Comparison of ENCODE assay signal across 7 mouse cellular contexts in the genomic region with DNA sequence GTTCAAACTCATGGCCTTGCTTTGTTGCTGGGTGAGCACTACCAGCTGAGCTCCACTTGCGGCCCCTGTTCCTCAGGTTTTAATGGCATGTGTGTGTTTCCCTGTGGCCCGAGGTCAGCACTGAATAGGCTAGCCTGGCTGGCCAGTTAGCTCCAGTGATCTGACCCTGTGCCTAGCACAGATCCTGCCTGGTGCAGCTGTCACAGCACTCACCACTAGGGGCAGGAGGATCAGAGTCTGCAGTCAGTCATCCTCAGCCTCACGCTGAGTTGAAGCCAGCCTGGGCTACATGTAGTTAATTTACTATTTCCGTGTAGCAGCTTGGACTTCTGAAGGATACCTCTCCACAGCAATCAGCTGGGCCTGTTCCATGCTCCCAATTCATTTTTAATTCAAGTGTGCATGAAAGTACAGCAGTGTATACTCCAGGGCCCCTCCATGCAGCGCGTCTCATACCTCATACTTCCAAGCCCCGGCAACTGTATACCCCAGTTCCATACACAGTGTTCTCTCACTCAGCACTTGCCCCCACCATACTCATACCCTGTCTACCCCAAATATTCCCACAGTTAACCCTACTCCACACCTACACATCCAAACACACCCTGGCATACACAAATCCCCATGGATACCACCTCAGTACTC. TPM values are rescaled to one million over a fixed set of nuclear protein-coding genes. Genes with fewer than 3 reads are reported as not detected.
DNase-seq lines count a peak whose midpoint lies in the region; ATAC-seq and TF ChIP-seq lines count a peak whose summit lies in the region.

No protein-coding gene starts in this region.

- no peak overlapping the region for H3K27ac ChIP-seq in thymus, adult 2 months (ENCODE audit: control insufficient read depth, insufficient read depth, low read length)
- peak overlapping the region; percentile 74 for H3K27ac ChIP-seq in heart, postnatal 0 days (ENCODE audit: low read depth)
- H3K27ac ChIP-seq in limb, embryonic 11.5 days (replicated peaks; ENCODE audit: low read depth, low read length), result no peak overlapping the region
- H3K27ac ChIP-seq in neural tube, embryonic 15.5 days (replicated peaks), result no peak overlapping the region

- ATAC-seq in common myeloid progenitor, adult 5-6 weeks (replicated peaks; ENCODE audit: low read depth, poor library complexity, severe bottlenecking), result peak; percentile 28; the same call in 1 of the 2 replicates
- ATAC-seq in heart, postnatal 0 days (ENCODE audit: insufficient read depth, low read depth), result peak; percentile 41; the same call in 1 of the 2 replicates
- 0 out of 2 replicates have a peak, but pooled peaks have one; percentile 70 for ATAC-seq in limb, embryonic 11.5 days (ENCODE audit: insufficient number of reproducible peaks, low FRiP score, low TSS enrichment, low read depth)
- no peak for ATAC-seq in neural tube, embryonic 15.5 days (ENCODE audit: low FRiP score)

- WGBS in thymus, adult 2 months, result 79% methylated on average over 7 of the region's 7 CpGs
- WGBS in heart, postnatal 0 days, result 67% methylated on average over 7 of the region's 7 CpGs
- WGBS in limb, embryonic 11.5 days, result 71% methylated on average over 7 of the region's 7 CpGs
- 59% methylated on average over 7 of the region's 7 CpGs for WGBS in neural tube, embryonic 15.5 days

- H3K9me3 ChIP-seq in heart, postnatal 0 days (replicated peaks; ENCODE audit: control insufficient read depth, low read length), result no peaks in the 10 kb centered on the region
- H3K9me3 ChIP-seq in limb, embryonic 11.5 days (ENCODE audit: control insufficient read depth, low read length), result no peaks in the 10 kb centered on the region
- no peaks in the 10 kb centered on the region for H3K9me3 ChIP-seq in neural tube, embryonic 15.5 days (replicated peaks)

- no peaks in the 10 kb centered on the region for H3K27me3 ChIP-seq in thymus, adult 2 months (ENCODE audit: control insufficient read depth, insufficient read depth, low read length)
- H3K27me3 ChIP-seq in heart, postnatal 0 days (ENCODE audit: control insufficient read depth, insufficient read depth, low read length), result no peaks in the 10 kb centered on the region
- H3K27me3 ChIP-seq in limb, embryonic 11.5 days (ENCODE audit: control insufficient read depth, insufficient read depth, low read length), result no peaks in the 10 kb centered on the region
- H3K27me3 ChIP-seq in neural tube, embryonic 15.5 days (replicated peaks), result no peaks in the 10 kb centered on the region

- TF ChIP-seq POLR2A in thymus, adult 2 months (IDR thresholded peaks at IDR 0.05; ENCODE audit: control insufficient read depth, extremely low read depth, insufficient read depth, low read length, poor library complexity), result no peak

- peaks cover 24% of the 10 kb centered on the region for H3K4me1 ChIP-seq in thymus, adult 2 months (replicated peaks; ENCODE audit: control insufficient read depth, insufficient read depth, low read length)
- peaks cover 80% of the 10 kb centered on the region for H3K4me1 ChIP-seq in heart, postnatal 0 days (ENCODE audit: control insufficient read depth, insufficient read depth)
- no peaks in the 10 kb centered on the region for H3K4me1 ChIP-seq in limb, embryonic 11.5 days (ENCODE audit: control insufficient read depth, insufficient read depth, low read length)
- H3K4me1 ChIP-seq in neural tube, embryonic 15.5 days, result peaks cover 18% of the 10 kb centered on the region

- TF ChIP-seq CTCF in thymus, adult 2 months (IDR thresholded peaks at IDR 0.05; ENCODE audit: borderline replicate concordance, control insufficient read depth, extremely low read depth, insufficient read depth, low read length, poor library complexity), result peak; percentile 79
- TF ChIP-seq CTCF in heart, postnatal 0 days (IDR thresholded peaks at IDR 0.05; ENCODE audit: low read depth), result peak; percentile 69

- DNase-seq in thymus, adult 2 months, result peak; percentile 40
- DNase-seq in thymus, adult 18-20 months, result no peak
- no peak for DNase-seq in heart, postnatal 0 days (ENCODE audit: low spot score)
- DNase-seq in limb, embryonic 11.5 days (ENCODE audit: low spot score), result peak; percentile 44
- no peak for DNase-seq in frontal cortex, postnatal 36 days (ENCODE audit: low spot score in 2 of 2)

- TF ChIP-seq EP300 in heart, postnatal 0 days (IDR thresholded peaks at IDR 0.05; ENCODE audit: low read depth), result no peak

- H3K9ac ChIP-seq in heart, postnatal 0 days (replicated peaks; ENCODE audit: low read depth, low read length), result no peak overlapping the region
- H3K9ac ChIP-seq in limb, embryonic 11.5 days (ENCODE audit: low read length), result no peak overlapping the region
- 0 out of 2 replicates have a peak overlapping the region, but pooled peaks have one; percentile 5 for H3K9ac ChIP-seq in neural tube, embryonic 15.5 days (replicated peaks)

- no peaks in the 10 kb centered on the region for H3K36me3 ChIP-seq in thymus, adult 2 months (ENCODE audit: control insufficient read depth, insufficient read depth, low read length)
- no peaks in the 10 kb centered on the region for H3K36me3 ChIP-seq in heart, postnatal 0 days (replicated peaks; ENCODE audit: control insufficient read depth, insufficient read depth, low read length)
- H3K36me3 ChIP-seq in limb, embryonic 11.5 days (ENCODE audit: control insufficient read depth, insufficient read depth, low read length), result no peaks in the 10 kb centered on the region
- H3K36me3 ChIP-seq in neural tube, embryonic 15.5 days, result no peaks in the 10 kb centered on the region

- no peak overlapping the region for H3K4me3 ChIP-seq in thymus, adult 2 months (ENCODE audit: control insufficient read depth, insufficient read depth, low read length)
- no peak overlapping the region for H3K4me3 ChIP-seq in heart, postnatal 0 days (ENCODE audit: low read depth, low read length)
- no peak overlapping the region for H3K4me3 ChIP-seq in limb, embryonic 11.5 days (ENCODE audit: low read depth, low read length)
- no peak overlapping the region for H3K4me3 ChIP-seq in neural tube, embryonic 15.5 days (replicated peaks)

- no peak overlapping the region for H3K4me2 ChIP-seq in heart, postnatal 0 days (ENCODE audit: low read depth, low read length)
- H3K4me2 ChIP-seq in limb, embryonic 11.5 days (ENCODE audit: low read depth, severe bottlenecking), result no peak overlapping the region
- no peak overlapping the region for H3K4me2 ChIP-seq in neural tube, embryonic 15.5 days

RNA-seq across cellular contexts. Expression of a gene that starts 16.3 kb away (rescaled TPM):
- polyA plus RNA-seq in thymus, adult 2 months (2012; rRNA removed), result 105 and 152 TPM in 2 replicates
- total RNA-seq in common myeloid progenitor, adult 5-6 weeks (2017), result 88.7 and 112 TPM in 2 replicates
- total RNA-seq in heart, postnatal 0 days (2014; rRNA removed; ENCODE audit: low replicate concordance), result 52.9 and 95.9 TPM in 2 replicates
- polyA plus RNA-seq in heart, postnatal 0 days (2015; fragmentation: Nextera tagmentation; extraction: Ambion mirVana), result 134 and 143 TPM in 2 replicates
- 147 and 150 TPM in 2 replicates for polyA plus RNA-seq in limb, embryonic 11.5 days (2014; fragmentation: Nextera tagmentation; extraction: Ambion mirVana)
- polyA plus RNA-seq in neural tube, embryonic 15.5 days (2015; fragmentation: Nextera tagmentation; extraction: Ambion mirVana), result 96.3 and 112 TPM in 2 replicates

RNA-seq across cellular contexts. Expression of a gene that starts 18.6 kb away (rescaled TPM):
- polyA plus RNA-seq in thymus, adult 2 months (2012; rRNA removed), result 297 and 301 TPM in 2 replicates
- total RNA-seq in common myeloid progenitor, adult 5-6 weeks (2017), result 8.6 and 19.5 TPM in 2 replicates
- total RNA-seq in heart, postnatal 0 days (2014; rRNA removed; ENCODE audit: low replicate concordance), result 11.5 and 12.9 TPM in 2 replicates
- 1.2 and 1.6 TPM in 2 replicates for polyA plus RNA-seq in heart, postnatal 0 days (2015; fragmentation: Nextera tagmentation; extraction: Ambion mirVana)
- polyA plus RNA-seq in limb, embryonic 11.5 days (2014; fragmentation: Nextera tagmentation; extraction: Ambion mirVana), result 0.35 and 0.53 TPM in 2 replicates
- 3.1 and 5.9 TPM in 2 replicates for polyA plus RNA-seq in neural tube, embryonic 15.5 days (2015; fragmentation: Nextera tagmentation; extraction: Ambion mirVana)

RNA-seq across cellular contexts. Expression of a gene that starts 48.3 kb away (rescaled TPM):
- polyA plus RNA-seq in thymus, adult 2 months (2012; rRNA removed), result 9.2 and 13.2 TPM in 2 replicates
- total RNA-seq in common myeloid progenitor, adult 5-6 weeks (2017), result 2.1 and 5.8 TPM in 2 replicates
- 7.9 and 22.8 TPM in 2 replicates for total RNA-seq in heart, postnatal 0 days (2014; rRNA removed; ENCODE audit: low replicate concordance)
- polyA plus RNA-seq in heart, postnatal 0 days (2015; fragmentation: Nextera tagmentation; extraction: Ambion mirVana), result 10.4 and 11.5 TPM in 2 replicates
- 28.3 and 36.5 TPM in 2 replicates for polyA plus RNA-seq in limb, embryonic 11.5 days (2014; fragmentation: Nextera tagmentation; extraction: Ambion mirVana)
- 24.9 and 26.0 TPM in 2 replicates for polyA plus RNA-seq in neural tube, embryonic 15.5 days (2015; fragmentation: Nextera tagmentation; extraction: Ambion mirVana)

Comparison
In these comparisons a context has a peak if more than half of its experiments do, and no peak if none do; other contexts are left out.
1. DNase-seq: peak in thymus, adult 2 months (single experiment) and limb, embryonic 11.5 days (single experiment); none in thymus, adult 18-20 months (0 of 2), heart, postnatal 0 days (single experiment) and frontal cortex, postnatal 36 days (0 of 2).
2. RNA of a gene that starts 18.6 kb away (polyA plus RNA-seq): 297 to 301 TPM in thymus, adult 2 months; 3.1 to 5.9 TPM in neural tube, embryonic 15.5 days, 1.2 to 1.6 TPM in heart, postnatal 0 days and 0.35 to 0.53 TPM in limb, embryonic 11.5 days; every median in the first group is over 10 times any median in the second.